Mouse (Mus musculus) large intestine, adult 2 months (tissue): ENCODE data around the gene Idh2. TPM values are rescaled to one million over a fixed set of nuclear protein-coding genes. Genes with fewer than 3 reads are reported as not detected.

Experiments used
- DNase-seq: peaks from one replicate; pipeline ENCODE4 v3.0.0-alpha.2; 2012; ENCODE audit warnings: low read depth, low spot score
- WGBS: fragments of 180-500 bp; shearing (Covaris S2); methylation state at CpG from one replicate; pipeline ENCODE4 v1.1.7; 2018; 5-methylcytosine and 5-hydroxymethylcytosine counted together
- polyA plus RNA-seq: library from polyadenylated mRNA; depleted of rRNA; stranded (reverse); fragments of >200 nt; gene quantifications from 2 replicates; pipeline ENCODE4 v1.2.3, GENCODE M21; 2012

The Idh2 gene
- polyA plus RNA-seq, 1 experiment: 156 TPM

GRCm38 (mm10) chr7:80129278-80129677 is 14.1 kb upstream of the Idh2 start:
- no peak for DNase-seq
- WGBS: 30% methylated on average over 4 of the region's 4 CpGs

- WGBS: 79% methylated on average over 2 of the region's 2 CpGs
- DNase-seq: no peak
Measured at GRCm38 (mm10) chr7:80123672-80124071, 8.5 kb upstream of the Idh2 start.

GRCm38 (mm10) chr7:80123115-80123514 is 7.9 kb upstream of the Idh2 start:
- WGBS: 31% methylated on average over 4 of the region's 4 CpGs
- no peak for DNase-seq

GRCm38 (mm10) chr7:80121083-80121482 is 5.9 kb upstream of the Idh2 start:
- WGBS: 53% methylated on average over 5 of the region's 5 CpGs
- no peak for DNase-seq

GRCm38 (mm10) chr7:80119198-80119597 is 4.0 kb upstream of the Idh2 start:
- DNase-seq: no peak
- WGBS: 59% methylated on average over 4 of the region's 4 CpGs

DNA sequence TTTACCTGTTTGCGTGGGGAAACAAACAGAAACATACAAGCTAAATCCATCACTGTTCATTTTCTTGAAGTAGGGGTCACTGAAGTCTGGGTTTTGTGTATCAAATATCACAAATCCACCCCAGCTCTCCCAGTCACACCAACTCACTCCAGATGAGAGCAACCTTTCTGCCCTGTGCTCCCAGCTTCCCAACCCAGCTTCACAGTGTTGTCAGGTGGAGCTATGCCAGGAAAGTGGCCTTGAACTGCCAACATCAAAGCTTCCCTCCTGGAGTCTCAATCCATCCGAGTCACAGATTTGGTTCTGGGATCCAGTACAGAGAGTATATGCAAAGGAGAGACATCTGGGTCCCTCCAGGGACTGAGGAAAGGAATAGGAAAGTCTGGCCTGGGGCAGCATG is 966 bp upstream of the Idh2 start:
- WGBS: 53% methylated on average over 2 of the region's 2 CpGs
- no peak for DNase-seq

DNA sequence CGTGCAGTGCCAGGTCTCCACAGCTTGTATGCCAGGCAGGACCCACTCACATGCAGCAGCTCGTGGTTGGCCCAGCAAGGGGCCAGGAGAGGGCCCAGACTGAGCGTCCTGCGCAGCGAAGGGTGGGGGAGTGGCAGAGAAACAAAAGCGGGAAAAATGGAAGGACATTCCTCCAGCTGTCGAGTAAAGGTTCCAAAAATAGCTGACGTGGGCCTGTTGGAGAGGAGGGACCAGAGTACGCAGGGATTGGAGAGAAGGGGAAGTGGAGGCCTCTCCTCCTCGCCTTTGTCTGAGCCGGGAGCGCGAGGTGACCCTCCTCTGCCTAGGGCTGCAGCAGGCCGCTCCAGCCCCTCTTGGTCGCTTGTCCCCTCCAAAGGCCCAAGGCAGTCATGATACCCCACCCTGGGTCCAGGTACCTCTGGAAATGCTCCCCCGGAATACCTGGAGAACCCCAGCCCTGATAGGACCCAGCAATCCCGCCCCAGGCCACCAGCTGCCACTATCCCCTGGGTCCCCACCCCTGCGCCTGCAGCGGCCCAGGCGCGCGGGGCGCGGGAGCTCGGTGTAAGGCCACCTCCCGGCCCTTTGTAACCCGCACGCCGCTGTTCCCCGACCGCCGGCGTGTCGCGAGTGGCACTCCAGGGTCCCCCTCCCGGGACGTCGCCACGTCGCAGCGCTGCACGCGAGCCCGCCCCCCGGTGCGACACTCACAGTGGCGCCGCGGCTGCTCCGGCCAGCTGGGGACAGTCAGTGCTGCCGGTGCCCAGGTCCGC is 555 bp downstream of the Idh2 start:
- DNase-seq: no peak

GRCm38 (mm10) chr7:80113989-80114388 is 1.2 kb downstream of the Idh2 start:
- DNase-seq: no peak
- 5% methylated on average over 10 of the region's 10 CpGs for WGBS

More for the DNA sequence above, 555 bp downstream of the Idh2 start:
- WGBS: under 1% methylated on average over 52 of the region's 52 CpGs

DNA sequence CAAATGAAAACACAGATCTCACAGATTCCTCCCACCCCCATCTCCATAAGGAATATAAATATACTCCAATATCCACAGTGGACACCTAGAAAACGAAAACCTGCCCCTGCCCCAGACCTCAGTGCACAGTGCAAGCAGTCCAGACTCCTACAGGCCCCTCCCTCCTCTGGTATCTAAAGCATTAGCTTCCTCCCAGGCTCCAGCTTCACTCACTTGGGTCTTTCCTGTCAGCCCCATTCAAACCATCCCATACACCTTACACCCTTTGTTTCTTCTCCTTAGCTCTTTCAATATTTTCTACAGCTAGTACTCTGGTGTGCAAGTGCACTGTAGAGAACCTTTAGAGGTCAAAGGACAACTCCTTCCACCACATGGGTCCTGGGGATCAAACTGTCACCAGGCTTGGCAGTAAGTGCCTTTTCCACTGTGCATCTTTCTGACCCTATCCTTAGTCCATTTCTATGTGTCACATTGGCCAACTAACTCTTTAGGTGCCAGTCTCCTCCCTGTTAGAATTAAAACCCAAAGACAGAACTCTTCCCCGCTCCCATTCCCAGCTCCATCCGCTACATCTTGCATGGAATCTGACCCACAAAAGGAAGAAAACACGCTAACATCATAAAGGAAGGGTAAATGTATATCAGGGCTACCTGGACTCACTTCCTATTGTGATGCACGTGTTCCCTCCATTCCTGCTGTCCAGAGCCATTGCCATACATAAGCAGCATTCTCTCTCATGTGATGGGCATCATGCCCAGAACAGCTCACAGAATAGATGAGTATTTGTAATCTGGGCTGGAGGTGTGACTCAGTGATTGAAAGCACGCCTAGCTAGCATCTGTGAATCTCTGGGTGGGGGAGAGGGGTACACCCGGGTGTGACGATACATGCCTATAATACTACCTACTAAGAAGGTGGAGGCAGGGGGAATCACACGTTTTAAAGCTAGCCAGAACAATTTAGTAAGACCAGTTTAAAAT is 3.8 kb downstream of the Idh2 start:
- WGBS: 46% methylated on average over 9 of the region's 9 CpGs
- DNase-seq: no peak

DNA sequence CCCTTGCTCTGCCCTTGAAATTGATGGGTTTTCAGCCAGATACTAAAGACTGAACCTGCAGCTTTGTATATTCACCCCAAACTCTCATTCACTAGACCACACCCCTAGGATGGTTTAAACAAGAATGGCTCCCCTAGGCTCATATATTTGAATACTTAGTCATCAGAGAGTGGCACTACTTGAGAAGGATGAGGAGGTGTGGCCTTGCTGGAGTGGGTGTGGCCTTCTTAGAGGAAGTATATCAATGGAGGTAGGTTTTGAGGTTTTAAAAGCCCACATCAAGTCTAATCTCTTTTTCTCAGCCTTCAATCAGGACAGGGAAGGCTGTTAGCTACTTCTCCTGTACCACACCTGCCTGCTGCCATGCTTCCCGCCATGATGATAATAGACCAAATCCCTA is 8.8 kb downstream of the Idh2 start:
- DNase-seq: no peak
- 100% methylated on average over 1 of the region's 1 CpGs for WGBS

GRCm38 (mm10) chr7:80105637-80106390 is 9.4 kb downstream of the Idh2 start:
- no peak for DNase-seq
- 92% methylated on average over 4 of the region's 4 CpGs for WGBS

DNA sequence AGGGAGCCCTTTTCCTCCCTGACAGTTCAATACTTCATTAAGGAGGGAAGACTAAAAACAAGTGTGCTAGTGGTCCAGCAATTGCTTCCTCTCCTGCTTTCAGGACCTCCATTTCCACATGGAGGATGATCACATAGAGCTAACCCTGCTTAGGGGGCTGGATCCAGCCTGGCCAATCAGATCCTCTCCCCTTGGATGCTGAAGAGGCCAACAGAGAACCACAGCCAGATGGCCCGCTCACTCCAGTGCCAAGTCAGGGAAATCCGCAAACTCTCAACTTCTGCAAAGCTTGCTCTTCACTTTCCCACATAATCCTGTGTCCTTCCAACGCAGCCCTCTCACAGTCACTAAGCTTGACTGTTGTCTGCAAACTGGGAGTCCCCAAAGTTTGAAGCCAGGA is 11.9 kb downstream of the Idh2 start:
- WGBS: 74% methylated on average over 3 of the region's 3 CpGs

GRCm38 (mm10) chr7:80098389-80098976 is 16.7 kb downstream of the Idh2 start:
- 92% methylated on average over 13 of the region's 13 CpGs for WGBS
- DNase-seq: no peak

More for the DNA sequence above, 11.9 kb downstream of the Idh2 start:
- no peak for DNase-seq

DNA sequence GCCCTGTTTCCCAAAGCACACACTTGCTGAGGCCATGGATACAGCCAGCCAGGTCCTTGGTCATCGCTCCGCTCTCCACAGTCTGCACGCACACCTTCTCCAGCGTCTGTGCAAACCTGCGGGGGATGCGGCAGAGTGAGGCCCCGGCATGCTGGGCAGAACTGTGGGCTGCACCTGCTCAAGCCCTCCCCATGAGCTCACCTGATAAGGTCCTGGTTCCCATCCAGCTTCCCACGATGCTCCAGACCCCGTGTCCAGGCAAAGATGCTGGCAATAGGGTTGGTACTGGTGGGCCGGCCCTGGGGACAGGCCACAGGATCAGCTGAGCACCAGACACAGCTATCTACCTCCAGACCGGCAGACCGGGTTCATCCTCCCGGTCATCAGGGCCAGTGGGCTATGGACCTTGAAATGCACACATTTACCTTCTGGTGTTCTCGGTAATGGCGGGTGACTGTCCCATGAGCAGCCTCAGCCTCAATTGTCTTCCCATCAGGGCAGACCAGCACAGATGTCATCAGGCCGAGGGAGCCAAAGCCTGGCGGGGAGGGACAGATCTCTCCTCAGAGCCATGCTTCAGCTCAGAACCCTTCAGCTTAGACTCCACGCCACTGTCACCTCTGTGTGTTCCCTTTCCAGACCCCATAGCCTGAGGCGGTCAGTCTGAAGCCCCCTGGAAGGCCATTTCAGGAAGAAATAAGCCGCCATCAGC is 19.4 kb downstream of the Idh2 start:
- 94% methylated on average over 20 of the region's 20 CpGs for WGBS
- no peak for DNase-seq

DNA sequence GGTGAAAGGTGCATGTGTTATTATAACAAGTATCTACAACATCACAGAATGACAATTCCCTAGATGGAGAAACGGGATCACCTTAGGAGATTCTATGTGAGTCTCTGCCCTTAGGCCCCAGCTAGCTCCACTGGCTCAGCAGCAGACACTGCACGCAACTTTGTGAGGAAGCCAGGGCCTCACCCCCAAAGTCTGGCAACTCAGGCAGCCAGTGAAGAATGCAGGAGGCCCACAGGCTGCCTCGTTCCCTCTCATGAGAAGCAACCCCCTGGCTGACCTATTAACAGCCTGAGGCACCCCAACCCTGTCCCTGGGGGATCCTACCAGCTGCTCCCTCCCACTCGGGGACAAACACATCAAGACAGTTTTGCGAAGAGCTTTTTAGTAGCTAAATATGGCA is 20.7 kb downstream of the Idh2 start:
- 72% methylated on average over 5 of the region's 5 CpGs for WGBS
- no peak for DNase-seq

DNA sequence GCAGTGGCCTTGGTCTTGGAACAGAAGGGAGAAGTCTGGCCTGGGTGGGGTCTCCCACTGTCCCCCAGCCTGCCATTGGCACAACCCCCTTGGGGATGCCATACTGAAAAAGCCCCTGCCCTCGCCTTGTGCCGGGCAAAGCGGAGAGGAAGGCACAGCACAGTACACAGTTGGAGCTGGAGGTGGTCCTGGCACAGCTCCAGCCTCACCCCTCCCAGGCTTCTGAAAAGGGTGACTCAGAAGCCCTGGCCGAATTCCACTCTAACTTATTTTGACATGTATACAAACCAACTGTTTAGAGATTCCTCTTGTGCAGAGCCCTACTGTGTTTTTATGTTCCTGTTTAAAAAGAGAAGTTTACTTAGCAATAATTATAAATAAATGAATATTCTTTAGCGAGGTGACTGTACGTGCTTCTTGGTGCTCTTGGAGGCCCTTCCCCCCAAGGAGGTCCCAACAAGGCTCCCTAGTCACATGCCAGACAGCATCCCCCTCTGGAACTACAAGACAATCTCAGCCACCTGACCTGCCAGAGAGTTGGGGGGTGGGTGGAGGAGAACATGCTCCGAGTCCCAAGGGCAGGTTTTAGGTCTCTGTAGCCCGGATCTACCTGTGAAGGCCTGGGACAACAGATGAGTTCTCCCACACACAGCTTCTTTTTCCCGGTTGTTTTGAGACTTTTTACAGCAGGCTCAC is 22.7 kb downstream of the Idh2 start:
- 53% methylated on average over 9 of the region's 9 CpGs for WGBS
- DNase-seq: no peak

DNA sequence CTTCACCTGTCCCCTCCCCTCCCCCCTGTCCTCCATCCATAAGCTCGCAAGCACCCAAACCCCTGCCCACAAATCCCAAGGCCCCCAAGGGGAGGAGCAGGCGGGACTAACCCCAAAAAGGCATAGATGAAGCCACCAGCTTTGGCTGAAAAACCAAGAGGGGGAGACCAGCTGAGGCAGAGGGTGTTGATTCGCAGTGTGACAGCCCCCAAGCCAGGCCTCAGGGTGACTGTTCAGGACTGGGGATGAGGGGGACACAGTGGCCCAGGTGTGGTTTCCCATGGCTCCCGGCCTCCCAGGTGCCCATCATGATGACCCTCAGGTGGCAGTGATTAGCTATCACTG is 23.4 kb downstream of the Idh2 start:
- no peak for DNase-seq
- WGBS: 80% methylated on average over 4 of the region's 4 CpGs

DNA sequence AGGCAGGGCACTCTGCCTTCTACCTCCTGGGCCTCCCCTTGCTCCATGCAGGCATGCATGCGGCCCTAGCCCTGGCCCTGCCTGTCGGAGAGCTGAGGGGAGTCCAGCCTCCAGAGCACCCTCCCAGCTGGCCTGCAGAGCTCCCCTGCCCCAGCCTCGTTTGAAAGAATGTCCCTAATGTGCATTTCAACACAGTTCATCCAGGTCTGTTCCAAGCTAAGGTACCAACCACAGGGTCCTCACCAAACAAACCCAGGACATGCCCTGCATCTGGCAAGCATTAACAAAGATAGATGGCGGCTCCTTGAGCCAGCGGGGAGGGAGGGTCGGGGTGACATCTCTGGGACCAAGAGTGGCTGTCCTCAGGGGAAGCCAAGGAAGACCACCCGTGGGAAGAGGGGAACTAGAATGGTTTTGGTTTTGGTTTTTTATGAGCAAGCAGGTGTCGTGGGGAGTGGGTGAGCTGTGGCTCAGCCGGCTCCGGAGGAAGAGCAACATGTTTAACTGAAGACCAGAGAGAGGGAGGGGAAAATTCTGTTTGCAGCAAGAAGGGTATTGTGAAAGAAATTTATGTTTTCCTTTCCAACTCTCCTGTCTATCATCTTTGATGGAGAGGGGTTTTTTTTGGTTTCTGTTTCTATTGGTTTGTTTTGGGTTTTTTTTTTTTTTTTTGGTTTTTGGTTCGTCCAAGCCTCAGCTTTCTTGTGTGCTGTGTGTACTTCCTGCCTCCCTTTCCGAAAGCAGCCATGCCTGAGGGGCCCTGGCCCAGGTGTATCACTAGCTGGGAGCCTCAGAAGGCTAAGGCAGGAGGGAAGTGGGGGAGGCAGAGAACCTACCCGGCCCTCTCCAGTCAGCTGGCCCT is 24.0 kb downstream of the Idh2 start:
- DNase-seq: no peak
- 64% methylated on average over 13 of the region's 13 CpGs for WGBS
